Mouse (Mus musculus) C2C12 (cell line): Measurements from ENCODE around the gene 1810049J17Rik.

Experiments used
- CTCF ChIP-seq: IDR thresholded peaks from one replicate; pipeline ENCODE4 v1.5.1; 2011; ENCODE audit not compliant: control insufficient read depth, insufficient read depth, insufficient read length
- MAX ChIP-seq: IDR thresholded peaks from one replicate; pipeline ENCODE4 v1.6.1; 2011; ENCODE audit warnings: mild to moderate bottlenecking, control low read depth
- USF1 ChIP-seq: IDR thresholded peaks from one replicate; pipeline ENCODE4 v1.6.1; 2011; ENCODE audit warnings: low read depth, mild to moderate bottlenecking, control low read depth, moderate library complexity

DNA sequence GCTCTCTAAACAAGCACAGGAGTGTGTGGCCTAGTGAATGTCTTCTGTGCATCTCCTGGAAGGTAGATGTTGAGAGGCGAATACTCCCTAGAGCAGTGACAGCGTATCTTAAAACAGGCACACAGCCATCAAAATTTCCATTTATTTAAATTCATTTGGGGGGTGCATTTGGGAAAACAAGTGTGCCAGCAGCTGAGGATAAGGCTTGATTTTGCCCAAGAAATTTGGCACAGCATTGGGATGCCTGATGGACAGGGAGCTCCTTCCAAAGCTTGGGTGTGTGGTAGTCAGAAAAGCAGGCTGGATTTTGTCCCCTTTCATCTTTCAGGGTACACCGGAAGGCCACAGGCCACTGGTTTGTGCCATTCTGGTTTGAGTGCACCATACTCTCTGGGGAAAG, 48.4 kb upstream of the 1810049J17Rik start:
- TF ChIP-seq USF1 (no peak), MAX (no peak), CTCF (no peak)
